Mouse (Mus musculus): ENCODE measurements around the gene Cog1.
A peak's percentile ranks its signal among the peaks of the same experiment; 100 is the strongest.

Gene Cog1

GRCm38 (mm10) chr11:113648690-113649352 is at the start of gene Cog1:
Gene Cog1, plus strand, starts transcription at chr11:113649169.
- DNase-seq (ENCODE audit: low spot score in 2 of 2) = no peak

- no peak for DNase-seq (ENCODE audit: low spot score in 2 of 2)
Observed at GRCm38 (mm10) chr11:113600526-113601245, 48.3 kb upstream of the Cog1 start.

GRCm38 (mm10) chr11:113601616-113602343 is 47.2 kb upstream of the Cog1 start:
- no peak for DNase-seq (ENCODE audit: low spot score in 2 of 2)

DNA sequence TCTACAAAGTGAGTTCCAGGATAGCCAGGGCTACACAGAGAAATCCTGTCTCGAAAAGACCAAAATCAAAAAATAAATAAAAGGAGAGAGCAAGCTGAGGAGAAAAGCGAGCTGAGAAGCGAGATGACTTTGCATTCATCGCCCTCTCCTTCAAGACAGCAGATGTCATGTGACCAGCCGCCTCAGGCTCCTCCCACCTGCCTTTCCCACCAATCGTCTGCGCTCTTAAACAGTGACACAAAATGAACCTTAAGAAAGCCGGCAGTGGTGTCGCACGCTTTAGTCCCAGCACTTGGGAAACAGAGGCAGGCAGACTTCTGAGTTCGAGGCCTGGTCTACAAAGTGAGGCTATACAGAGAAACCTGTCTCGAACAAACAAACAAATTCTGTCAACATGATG is 41.4 kb upstream of the Cog1 start:
- DNase-seq (ENCODE audit: low spot score in 2 of 2) = no peak

- no peak for DNase-seq (ENCODE audit: low spot score in 2 of 2)
Observed at GRCm38 (mm10) chr11:113609581-113609980, 39.4 kb upstream of the Cog1 start.

DNA sequence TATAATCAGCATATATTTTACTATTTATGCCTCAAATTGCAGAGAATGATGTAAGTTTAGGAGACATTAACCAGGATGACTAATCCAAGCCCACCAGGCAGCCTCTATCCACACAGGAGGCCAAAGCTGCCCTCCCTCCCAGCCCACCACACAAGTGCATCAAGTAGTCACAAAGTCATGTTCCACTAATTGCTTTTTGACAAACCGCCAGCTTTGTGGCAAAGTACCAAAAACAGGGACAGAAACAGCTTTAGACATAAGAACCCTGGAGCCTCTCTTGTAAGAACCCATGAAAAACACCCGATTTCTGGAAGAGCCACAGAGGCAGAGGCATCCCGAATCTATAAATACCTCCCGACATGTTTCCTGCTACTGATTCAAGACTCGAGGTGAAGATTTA is 38.7 kb upstream of the Cog1 start:
- DNase-seq (ENCODE audit: low spot score in 2 of 2) = no peak

GRCm38 (mm10) chr11:113611112-113611646 is 37.8 kb upstream of the Cog1 start:
- no peak for DNase-seq (ENCODE audit: low spot score in 2 of 2)

GRCm38 (mm10) chr11:113611664-113612611 is 37.0 kb upstream of the Cog1 start:
- peak; percentile 30 to 42 for DNase-seq (ENCODE audit: low spot score in 2 of 2)

DNA sequence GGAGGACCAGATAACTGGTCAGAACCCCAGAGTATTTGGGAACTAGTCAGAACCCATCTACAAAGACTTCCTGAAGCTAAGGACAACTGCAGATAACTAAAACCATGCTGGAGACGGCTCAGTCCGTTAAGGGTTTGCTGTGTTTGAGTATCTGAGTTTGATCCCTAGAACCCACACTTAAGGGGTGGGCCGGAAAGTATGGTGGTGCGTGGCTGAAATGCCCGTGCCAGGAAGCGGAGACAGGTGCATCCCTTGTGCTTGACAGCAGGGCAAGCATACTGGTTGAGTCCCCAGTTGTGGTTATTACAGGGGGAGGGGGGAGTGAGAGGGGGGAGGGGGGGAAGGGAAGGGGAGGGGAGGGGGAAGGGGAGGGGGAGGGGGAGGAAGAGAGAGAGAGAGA is 34.5 kb upstream of the Cog1 start:
- DNase-seq (ENCODE audit: low spot score in 2 of 2) = no peak

GRCm38 (mm10) chr11:113617132-113617911 is 31.6 kb upstream of the Cog1 start:
- DNase-seq (ENCODE audit: low spot score in 2 of 2) = peak; percentile 56 to 64

- no peak for DNase-seq (ENCODE audit: low spot score in 2 of 2)
Observed at GRCm38 (mm10) chr11:113618303-113618671, 30.7 kb upstream of the Cog1 start.

DNA sequence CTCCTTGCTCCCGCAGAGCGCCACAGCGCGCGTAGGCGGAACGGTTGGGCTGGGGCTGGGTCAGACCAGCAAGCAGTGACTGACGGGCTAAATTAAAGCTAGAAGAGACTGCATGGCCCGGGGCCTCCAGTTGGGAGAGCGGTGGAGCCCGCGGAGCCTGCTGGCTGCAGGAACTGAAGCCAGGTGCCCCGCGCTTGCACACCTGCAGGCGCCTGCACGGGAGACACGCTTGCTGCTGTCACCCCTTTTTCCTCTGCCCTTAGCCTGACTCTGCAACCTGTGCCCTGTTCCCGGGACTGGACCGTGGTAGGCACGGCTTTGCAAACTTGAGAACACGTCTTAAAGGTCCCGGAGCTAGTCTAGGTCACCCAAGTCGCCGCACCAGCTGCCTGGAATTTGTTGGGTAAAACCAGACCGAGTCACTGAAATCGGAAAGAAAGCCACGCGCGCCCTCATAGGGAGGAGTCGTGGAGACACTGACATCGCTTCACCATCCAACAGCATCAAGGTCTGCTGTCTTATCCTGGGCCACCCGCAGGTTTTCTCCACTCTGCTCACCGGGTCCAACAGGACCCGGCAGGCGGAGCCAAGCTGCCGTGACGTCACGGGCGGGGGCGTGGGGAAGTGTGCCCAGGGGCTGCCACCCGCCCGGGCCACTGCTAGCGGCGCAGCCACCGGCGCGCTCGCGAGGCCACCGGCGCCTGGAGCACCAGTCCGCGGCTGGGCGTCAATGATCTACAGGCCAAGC is 30.1 kb upstream of the Cog1 start, which contains the start of gene Sstr2:
TSS of gene Sstr2 (plus strand) at position 671 of the 748 bp plus-strand sequence.
- peak; percentile 57 to 66 for DNase-seq (ENCODE audit: low spot score in 2 of 2)

DNA sequence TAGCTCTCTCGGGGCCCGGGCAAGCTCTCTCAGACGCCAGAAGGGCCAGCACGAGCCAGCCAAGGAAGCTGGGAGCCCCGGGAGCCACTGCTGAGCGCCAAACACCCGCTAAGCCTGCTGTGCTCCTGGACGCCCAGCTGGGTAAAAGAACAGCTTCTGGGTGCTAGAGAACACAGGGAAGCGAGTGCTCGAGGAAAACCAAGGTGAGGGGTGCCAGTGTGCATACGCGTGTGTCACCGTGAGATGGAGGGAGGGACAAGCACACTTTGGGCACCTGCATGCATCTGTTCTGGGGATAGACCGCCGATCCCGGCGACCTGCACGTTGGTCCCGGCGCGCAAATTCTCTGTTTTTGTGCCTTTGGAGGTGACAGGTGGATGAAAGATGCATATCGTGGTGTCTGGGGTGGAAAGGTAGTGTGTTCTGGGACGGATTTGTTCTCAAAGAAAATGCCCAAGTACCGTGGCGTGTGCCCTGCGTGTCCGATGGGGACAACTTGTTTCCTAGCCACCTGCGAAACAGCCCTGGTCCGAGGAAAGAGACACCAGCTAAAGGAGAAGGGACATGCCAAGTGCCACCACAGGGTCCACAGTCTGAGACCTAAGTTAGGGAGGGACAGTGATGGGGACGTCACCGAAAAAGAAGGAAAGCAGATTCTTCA is 29.4 kb upstream of the Cog1 start:
- no peak for DNase-seq (ENCODE audit: low spot score in 2 of 2)

DNA sequence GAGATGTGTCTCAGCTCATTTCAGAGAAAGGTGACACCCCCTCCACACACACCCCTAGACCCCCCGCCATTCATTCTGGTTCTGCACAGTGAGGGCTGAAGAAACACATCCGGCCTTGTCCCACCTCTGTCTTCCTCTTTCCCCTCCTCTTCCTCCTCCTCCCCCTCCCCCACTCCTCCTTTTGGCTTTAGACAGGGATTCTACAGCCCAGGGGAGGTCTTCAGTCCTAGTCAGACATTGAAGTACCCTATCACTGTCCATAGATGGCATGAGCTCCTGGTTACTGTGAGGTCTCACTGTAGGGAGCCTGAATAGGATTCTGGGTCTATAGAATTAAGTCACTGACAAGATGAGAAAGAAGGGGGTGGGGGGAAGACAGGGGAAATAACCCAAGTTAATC is 28.0 kb upstream of the Cog1 start:
- DNase-seq (ENCODE audit: low spot score in 2 of 2) = no peak

GRCm38 (mm10) chr11:113622028-113622427 is 26.9 kb upstream of the Cog1 start:
- DNase-seq (ENCODE audit: low spot score in 2 of 2) = no peak

DNA sequence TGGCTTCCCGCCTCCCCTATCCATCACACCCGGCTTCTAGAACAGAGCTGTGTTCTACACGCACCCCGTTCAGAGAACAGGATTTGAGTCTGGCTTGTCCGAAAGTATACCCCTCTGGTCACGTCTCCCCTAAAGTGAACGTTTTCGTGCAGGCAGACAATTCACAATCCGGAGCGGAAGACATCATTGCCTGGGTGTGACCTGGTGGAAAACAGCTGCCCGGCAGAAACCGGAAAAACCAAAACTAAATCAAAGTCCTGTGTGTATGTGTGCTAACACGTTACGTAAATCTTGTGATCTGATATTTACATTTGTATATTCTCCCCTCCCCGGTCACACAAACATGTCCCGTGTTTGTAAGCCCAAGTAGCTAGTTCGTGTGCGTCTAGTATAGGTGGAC is 23.5 kb upstream of the Cog1 start:
- DNase-seq (ENCODE audit: low spot score in 2 of 2) = no peak

GRCm38 (mm10) chr11:113627785-113628184 is 21.2 kb upstream of the Cog1 start:
- no peak for DNase-seq (ENCODE audit: low spot score in 2 of 2)

DNA sequence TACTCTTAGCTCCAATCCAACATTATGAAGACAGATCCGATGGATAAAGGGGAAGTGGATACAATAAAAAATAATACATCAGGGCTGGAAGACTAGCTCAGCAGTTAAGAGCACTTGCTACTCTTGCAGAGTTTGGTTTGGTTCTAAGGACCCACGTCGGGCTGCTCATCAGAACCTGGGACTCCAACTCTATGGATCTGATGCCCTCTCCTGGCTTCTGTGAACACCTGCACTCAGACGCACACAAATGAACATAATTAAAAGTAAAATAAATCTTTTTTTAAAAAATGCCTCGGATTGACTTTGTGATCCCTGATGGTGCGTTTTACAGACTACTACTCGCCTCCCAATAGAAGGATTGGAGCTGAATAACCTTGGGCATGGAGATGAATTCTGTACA is 18.3 kb upstream of the Cog1 start:
- DNase-seq (ENCODE audit: low spot score in 2 of 2) = no peak

GRCm38 (mm10) chr11:113631302-113631701 is 17.7 kb upstream of the Cog1 start:
- DNase-seq (ENCODE audit: low spot score in 2 of 2) = no peak

All from frontal cortex, postnatal 25 days (tissue).